Mouse (Mus musculus) neural tube, embryonic 10.5 days (tissue): ENCODE measurements at regions not wholly inside any gene's neighbourhood (a gene's known extent, or its start where the extent isn't known, plus 50 kb on each side); places are given as distances from the start of the nearest gene placed in this dataset.

Source experiments
- DNase-seq: peaks from one replicate; pipeline ENCODE4 v3.0.0-alpha.2; 2017; ENCODE audit warnings: low spot score; ENCODE audit errors: extremely low spot score

- peak; percentile 23 for DNase-seq
Observed at GRCm38 (mm10) chrX:58620403-58620802, 288.8 kb upstream of the 4930550L24Rik start.
